Mouse (Mus musculus): Measurements from ENCODE around the gene Tlr12.

DNA sequence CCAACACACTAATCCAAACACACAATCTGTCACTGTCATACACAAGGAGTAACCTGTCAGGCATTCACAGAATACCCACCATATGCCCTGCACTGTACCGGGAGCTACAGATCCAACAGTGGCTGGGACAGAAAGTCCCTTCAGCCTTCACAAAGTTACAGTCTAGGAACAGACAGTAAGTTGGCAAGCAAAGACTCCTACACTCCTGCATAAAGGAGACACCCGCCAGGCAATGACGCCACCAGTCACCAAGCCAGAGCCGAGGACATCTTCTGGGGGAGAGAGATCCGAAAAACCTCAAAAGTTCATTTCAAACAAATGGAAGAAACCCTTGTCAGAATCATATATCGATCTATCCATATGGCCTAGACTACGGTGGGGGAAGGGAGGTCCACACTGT is 11.8 kb downstream of the Tlr12 start:
- TF ChIP-seq CTCF (IDR thresholded peaks at IDR 0.05; ENCODE audit: borderline replicate concordance, control insufficient read depth, extremely low read depth, insufficient read depth, low read length, poor library complexity): no peak
- no peak for TF ChIP-seq POLR2A (IDR thresholded peaks at IDR 0.05; ENCODE audit: control insufficient read depth, extremely low read depth, insufficient read depth, low read length, poor library complexity)

Measured in thymus, adult 2 months (tissue).